Mouse (Mus musculus): ENCODE results near the gene Deaf1. TPM values are rescaled to one million over a fixed set of nuclear protein-coding genes. Genes with fewer than 3 reads are reported as not detected.
"Not testable (repeated sequence)": the region's sequence is repeated elsewhere in the genome, so short reads cannot be mapped to it uniquely, and the experiment has no call there.

The Deaf1 gene
- polyA plus RNA-seq, 1 experiment from 2014 or later = 11.9 TPM

DNA sequence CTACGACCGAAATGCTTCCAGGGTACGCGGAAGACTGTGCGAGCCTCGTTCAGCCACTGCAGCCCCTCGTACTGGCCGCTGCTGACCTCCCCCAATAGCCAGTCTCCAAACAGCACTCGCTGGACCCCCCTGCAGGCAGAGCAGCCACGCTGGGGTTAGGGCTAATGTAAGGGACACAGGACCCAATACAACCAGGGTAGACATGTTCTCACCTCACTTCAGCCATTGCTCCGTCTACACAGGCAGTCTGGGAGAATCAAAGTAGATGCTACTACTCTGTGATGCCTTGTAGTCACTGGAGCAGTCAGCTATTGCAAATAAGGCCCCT lies 62.1 kb downstream of the Deaf1 start:
- DNase-seq = no peak
- H3K27me3 ChIP-seq (ENCODE audit: insufficient read depth, low read length) = peaks cover 6% of the 10 kb centered on the region; the same call in 1 of the 2 replicates
- H3K9me3 ChIP-seq (ENCODE audit: low read length) = no peaks in the 10 kb centered on the region
- peak overlapping the region; percentile 92 for H3K9ac ChIP-seq (replicated peaks)
- H3K4me1 ChIP-seq (ENCODE audit: insufficient read depth) = peaks cover 29% of the 10 kb centered on the region
- WGBS (ENCODE audit: insufficient replicate concordance) = 39% methylated on average over 11 of the region's 11 CpGs
- TF ChIP-seq CTCF (IDR thresholded peaks at IDR 0.05; ENCODE audit: low read depth) (no peak), EP300 (IDR thresholded peaks at IDR 0.05; ENCODE audit: low read depth) (no peak)
- peak overlapping the region; percentile 88 for H3K4me3 ChIP-seq (ENCODE audit: low read depth, low read length)
- ATAC-seq = peak; percentile 11; the same call in 1 of the 2 replicates
- H3K4me2 ChIP-seq (ENCODE audit: low read depth, low read length) = peak overlapping the region; percentile 95
- H3K27ac ChIP-seq (ENCODE audit: low read depth) = peak overlapping the region; percentile 94
- H3K36me3 ChIP-seq (replicated peaks; ENCODE audit: insufficient read depth, low read length) = peaks cover 44% of the 10 kb centered on the region

DNA sequence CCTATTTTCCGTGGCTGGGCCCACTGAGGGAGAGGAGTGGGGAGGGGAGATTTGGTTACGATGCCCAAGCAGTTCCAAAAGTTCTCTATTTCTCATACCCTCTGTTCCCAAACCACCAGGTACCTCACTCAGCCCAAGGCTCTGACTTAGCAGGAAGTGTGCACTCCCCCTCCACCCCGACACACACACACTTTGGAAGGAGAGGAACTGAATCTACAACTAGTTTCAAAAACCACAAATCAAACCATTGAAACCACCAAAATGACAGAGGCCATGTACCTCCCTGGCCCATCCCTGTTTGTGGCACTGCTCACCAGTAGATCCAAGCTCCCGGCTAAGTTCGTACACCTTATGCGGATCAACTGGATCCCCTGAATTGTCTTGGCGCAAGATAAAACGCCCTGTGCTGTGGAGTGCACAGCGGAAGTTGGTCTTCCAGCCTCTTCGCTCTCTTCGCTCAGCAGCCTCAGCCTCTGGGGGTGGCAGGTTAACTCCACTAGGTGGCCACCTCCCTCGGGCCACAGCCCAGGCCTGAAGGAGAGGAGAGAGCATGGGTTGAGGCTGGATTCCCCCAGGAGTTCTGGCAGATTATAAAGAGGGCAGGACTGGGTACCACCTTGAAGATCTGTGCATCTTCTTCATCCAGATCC lies 62.6 kb downstream of the Deaf1 start:
- no peaks in the 10 kb centered on the region for H3K9me3 ChIP-seq (ENCODE audit: low read length)
- WGBS (ENCODE audit: insufficient replicate concordance) = 18% methylated on average over 12 of the region's 12 CpGs
- H3K27me3 ChIP-seq (ENCODE audit: insufficient read depth, low read length) = peaks cover 6% of the 10 kb centered on the region; the same call in 1 of the 2 replicates
- TF ChIP-seq EP300 (IDR thresholded peaks at IDR 0.05; ENCODE audit: low read depth) (no peak), CTCF (IDR thresholded peaks at IDR 0.05; ENCODE audit: low read depth) (peak; percentile 79)
- peaks cover 29% of the 10 kb centered on the region for H3K4me1 ChIP-seq (ENCODE audit: insufficient read depth)
- H3K4me2 ChIP-seq (ENCODE audit: low read depth, low read length) = peak overlapping the region; percentile 95
- H3K9ac ChIP-seq (replicated peaks) = peak overlapping the region; percentile 92
- peak overlapping the region; percentile 88 for H3K4me3 ChIP-seq (ENCODE audit: low read depth, low read length)
- DNase-seq = peak; percentile 70
- peaks cover 48% of the 10 kb centered on the region for H3K36me3 ChIP-seq (replicated peaks; ENCODE audit: insufficient read depth, low read length)
- H3K27ac ChIP-seq (ENCODE audit: low read depth) = peak overlapping the region; percentile 94
- ATAC-seq = peak; percentile 52

DNA sequence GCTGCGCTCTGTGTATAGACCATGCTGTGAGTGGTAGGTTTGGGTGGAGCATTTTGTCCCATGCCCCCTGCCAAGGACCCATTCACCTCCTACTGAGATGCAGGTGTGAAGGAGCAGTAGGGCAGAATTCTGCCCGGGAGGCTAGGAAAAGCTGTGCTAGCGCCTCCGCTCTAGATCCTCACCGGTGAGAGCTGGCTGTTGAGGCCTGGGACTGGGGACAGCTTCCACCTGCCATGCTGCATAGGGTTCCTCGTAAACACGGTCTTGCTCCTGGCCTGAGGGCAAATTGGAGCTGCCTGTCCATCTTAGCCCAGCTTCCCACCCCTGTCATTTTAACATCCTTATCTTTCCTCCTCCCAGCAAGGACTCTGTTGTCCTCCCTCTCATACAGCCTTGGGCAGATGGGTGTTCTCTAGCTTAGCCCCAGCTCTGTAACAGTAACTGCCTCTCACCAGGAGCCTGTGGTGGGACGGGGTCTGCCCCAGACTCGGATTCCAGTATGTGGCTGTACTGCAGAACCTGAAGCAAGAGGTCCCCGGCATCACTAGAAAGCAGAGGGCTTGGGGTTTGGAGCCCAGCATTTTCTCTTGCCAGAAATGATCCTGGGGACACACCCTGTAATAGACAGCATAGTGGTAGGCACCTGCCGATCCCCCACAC lies 63.3 kb downstream of the Deaf1 start:
- Histone ChIP-seq H3K27me3 (ENCODE audit: insufficient read depth, low read length) (peaks cover 4% of the 10 kb centered on the region; the same call in 1 of the 2 replicates), H3K4me2 (ENCODE audit: low read depth, low read length) (peak overlapping the region; percentile 95), H3K4me1 (ENCODE audit: insufficient read depth) (peaks cover 26% of the 10 kb centered on the region), H3K9ac (replicated peaks) (peak overlapping the region; percentile 92; the same call in 1 of the 2 replicates), H3K27ac (ENCODE audit: low read depth) (peak overlapping the region; percentile 94; the same call in 1 of the 2 replicates), H3K9me3 (ENCODE audit: low read length) (no peaks in the 10 kb centered on the region), H3K4me3 (ENCODE audit: low read depth, low read length) (peak overlapping the region; percentile 88), H3K36me3 (replicated peaks; ENCODE audit: insufficient read depth, low read length) (peaks cover 56% of the 10 kb centered on the region)
- ATAC-seq (no peak), DNase-seq (no peak)
- WGBS (ENCODE audit: insufficient replicate concordance) = 78% methylated on average over 11 of the region's 11 CpGs
- TF ChIP-seq CTCF (IDR thresholded peaks at IDR 0.05; ENCODE audit: low read depth) = no peak
- TF ChIP-seq EP300 (IDR thresholded peaks at IDR 0.05; ENCODE audit: low read depth) = no peak

DNA sequence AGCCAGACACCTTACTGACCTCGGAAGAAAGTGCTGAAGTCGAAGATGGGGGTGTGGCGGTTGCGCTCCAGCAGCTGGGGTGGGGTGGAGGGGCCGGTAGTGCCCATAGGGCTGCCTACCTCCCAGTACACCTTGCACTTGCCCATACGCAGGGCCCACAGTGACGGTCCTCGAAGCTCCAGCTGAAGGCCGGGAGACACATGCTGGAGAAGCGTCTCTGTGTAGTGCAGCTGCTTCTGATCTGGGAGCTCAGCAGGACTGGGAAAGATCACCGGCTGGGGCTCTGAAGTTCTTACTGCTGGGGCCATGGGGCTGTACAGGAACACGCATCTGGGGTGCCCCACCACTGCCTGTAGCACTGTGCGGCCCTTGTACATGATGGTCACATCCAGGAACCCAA lies 63.9 kb downstream of the Deaf1 start:
- 87% methylated on average over 13 of the region's 13 CpGs for WGBS (ENCODE audit: insufficient replicate concordance)
- H3K36me3 ChIP-seq (replicated peaks; ENCODE audit: insufficient read depth, low read length) = peaks cover 61% of the 10 kb centered on the region
- no peak for ATAC-seq

DNA sequence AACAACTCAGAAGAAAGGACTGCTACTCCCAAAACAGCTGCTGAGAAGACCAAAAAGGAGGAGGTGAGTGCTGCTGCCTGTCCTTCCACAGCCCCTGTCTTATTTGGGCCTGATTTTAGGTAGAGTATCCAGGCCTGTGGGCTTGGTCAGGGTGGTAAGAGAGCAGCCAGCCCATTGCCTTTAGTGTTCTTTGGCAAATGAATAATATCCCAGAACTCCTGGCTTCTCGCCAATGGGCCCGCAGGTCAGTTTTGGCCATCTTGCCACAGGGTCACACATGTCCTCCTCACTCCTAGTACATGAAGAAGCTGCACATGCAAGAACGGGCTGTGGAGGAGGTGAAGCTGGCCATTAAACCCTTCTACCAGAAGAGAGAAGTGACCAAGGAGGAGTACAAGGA lies 66.0 kb downstream of the Deaf1 start:
- TF ChIP-seq CTCF (IDR thresholded peaks at IDR 0.05; ENCODE audit: low read depth) (no peak), EP300 (IDR thresholded peaks at IDR 0.05; ENCODE audit: low read depth) (no peak)
- no peak overlapping the region for H3K4me3 ChIP-seq (ENCODE audit: low read depth, low read length)
- H3K4me2 ChIP-seq (ENCODE audit: low read depth, low read length) = no peak overlapping the region
- no peak for DNase-seq
- ATAC-seq = no peak
- no peaks in the 10 kb centered on the region for H3K9me3 ChIP-seq (ENCODE audit: low read length)
- peaks cover 82% of the 10 kb centered on the region for H3K36me3 ChIP-seq (replicated peaks; ENCODE audit: insufficient read depth, low read length)
- peaks cover 19% of the 10 kb centered on the region for H3K4me1 ChIP-seq (ENCODE audit: insufficient read depth)
- WGBS (ENCODE audit: insufficient replicate concordance) = 87% methylated on average over 3 of the region's 3 CpGs
- H3K9ac ChIP-seq (replicated peaks) = no peak overlapping the region
- no peak overlapping the region for H3K27ac ChIP-seq (ENCODE audit: low read depth)
- H3K27me3 ChIP-seq (ENCODE audit: insufficient read depth, low read length) = no peaks in the 10 kb centered on the region

More for the DNA sequence above, 63.9 kb downstream of the Deaf1 start:
- no peak for TF ChIP-seq EP300 (IDR thresholded peaks at IDR 0.05; ENCODE audit: low read depth)
- no peak for TF ChIP-seq CTCF (IDR thresholded peaks at IDR 0.05; ENCODE audit: low read depth)
- H3K9ac ChIP-seq (replicated peaks) = no peak overlapping the region
- H3K9me3 ChIP-seq (ENCODE audit: low read length) = no peaks in the 10 kb centered on the region
- H3K4me3 ChIP-seq (ENCODE audit: low read depth, low read length) = no peak overlapping the region
- H3K4me1 ChIP-seq (ENCODE audit: insufficient read depth) = peaks cover 25% of the 10 kb centered on the region
- H3K27ac ChIP-seq (ENCODE audit: low read depth) = no peak overlapping the region
- peak overlapping the region; percentile 95; the same call in 1 of the 2 replicates for H3K4me2 ChIP-seq (ENCODE audit: low read depth, low read length)
- H3K27me3 ChIP-seq (ENCODE audit: insufficient read depth, low read length) = no peaks in the 10 kb centered on the region
- DNase-seq = no peak

DNA sequence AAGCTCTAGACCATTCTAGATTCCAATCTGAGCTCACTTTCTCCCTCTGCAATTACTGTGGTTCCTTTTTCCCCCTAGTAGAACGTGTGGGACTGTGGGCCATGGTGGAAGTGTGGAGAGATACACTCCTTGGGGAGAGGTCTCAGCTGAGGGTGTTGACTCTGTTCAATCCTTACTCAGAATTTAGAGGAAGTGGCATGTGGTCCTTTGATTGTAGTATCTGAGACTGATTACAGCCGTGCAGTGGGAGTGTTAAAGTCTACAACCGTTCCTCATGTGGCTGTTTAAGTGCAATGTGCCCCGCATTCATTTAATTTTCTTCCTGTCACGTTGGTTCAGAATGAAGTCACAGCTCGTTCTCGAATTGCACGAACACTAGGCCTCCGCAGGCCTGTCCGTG lies 71.3 kb downstream of the Deaf1 start:
- Histone ChIP-seq H3K36me3 (replicated peaks; ENCODE audit: insufficient read depth, low read length) (peaks cover 76% of the 10 kb centered on the region), H3K9ac (replicated peaks) (no peak overlapping the region), H3K9me3 (ENCODE audit: low read length) (no peaks in the 10 kb centered on the region), H3K4me1 (ENCODE audit: insufficient read depth) (no peaks in the 10 kb centered on the region), H3K4me2 (ENCODE audit: low read depth, low read length) (no peak overlapping the region), H3K27ac (ENCODE audit: low read depth) (no peak overlapping the region), H3K27me3 (ENCODE audit: insufficient read depth, low read length) (no peaks in the 10 kb centered on the region), H3K4me3 (ENCODE audit: low read depth, low read length) (no peak overlapping the region)
- DNase-seq (no peak), ATAC-seq (no peak)
- WGBS (ENCODE audit: insufficient replicate concordance) = 83% methylated on average over 10 of the region's 10 CpGs
- TF ChIP-seq EP300 (IDR thresholded peaks at IDR 0.05; ENCODE audit: low read depth) = no peak
- no peak for TF ChIP-seq CTCF (IDR thresholded peaks at IDR 0.05; ENCODE audit: low read depth)

DNA sequence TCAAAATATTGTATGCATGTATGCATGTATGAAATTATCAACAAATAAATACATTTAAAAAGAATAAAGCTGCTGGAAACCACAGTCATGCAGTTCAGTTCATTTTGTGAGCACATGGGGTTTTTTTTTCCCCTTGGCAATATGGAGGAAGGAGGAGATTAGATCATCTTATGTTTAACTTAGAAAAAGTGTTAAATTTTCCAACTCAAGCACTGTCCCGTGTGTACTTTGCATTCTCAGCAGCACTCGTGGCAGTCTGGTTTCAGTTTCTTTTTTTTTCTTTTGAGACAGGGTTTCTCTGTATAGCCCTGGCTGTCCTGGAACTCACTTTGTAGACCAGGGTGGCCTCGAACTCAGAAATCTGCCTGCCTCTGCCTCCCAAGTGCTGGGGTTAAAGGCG lies 77.0 kb downstream of the Deaf1 start:
- H3K36me3 ChIP-seq (replicated peaks; ENCODE audit: insufficient read depth, low read length) = peaks cover 64% of the 10 kb centered on the region

More for the DNA sequence above, 77.0 kb downstream of the Deaf1 start:
- not testable (repeated sequence) for H3K4me3 ChIP-seq (ENCODE audit: low read depth, low read length); DNase-seq; H3K27ac ChIP-seq (ENCODE audit: low read depth); H3K27me3 ChIP-seq (ENCODE audit: insufficient read depth, low read length); H3K9ac ChIP-seq (replicated peaks); H3K4me2 ChIP-seq (ENCODE audit: low read depth, low read length); H3K4me1 ChIP-seq (ENCODE audit: insufficient read depth); ATAC-seq; H3K9me3 ChIP-seq (ENCODE audit: low read length)
- WGBS (ENCODE audit: insufficient replicate concordance) = 84% methylated on average over 4 of the region's 4 CpGs
